9 mouse cellular contexts compared by ENCODE assay signal in the genomic region with DNA sequence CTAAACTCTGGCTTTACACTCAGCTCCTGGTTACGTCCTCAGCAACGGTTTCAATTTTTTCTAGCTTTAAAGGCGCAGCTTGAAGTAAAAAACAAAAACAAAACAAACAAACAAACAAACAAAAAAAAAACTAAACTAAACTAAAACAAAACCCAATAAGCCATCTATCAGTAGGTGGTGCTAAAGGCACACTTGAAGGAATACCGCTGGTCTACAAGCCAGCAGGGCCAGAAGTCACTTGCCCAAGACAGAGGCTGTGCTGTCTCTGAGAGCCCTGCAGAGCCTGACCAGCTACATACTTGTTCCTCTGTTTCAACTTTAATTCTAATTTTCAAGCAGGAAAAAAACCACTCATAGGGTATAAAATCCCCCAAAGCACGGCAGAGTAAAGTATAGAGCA. TPM values are rescaled to one million over a fixed set of nuclear protein-coding genes. Genes with fewer than 3 reads are reported as not detected.
DNase-seq lines count a peak whose midpoint lies in the region.
"Had no signal": no experiment of that assay in that cellular context is flagged by ENCODE, and none has a peak within 500 bp of the region (broad histone marks: within the 10 kb centered on the region; RNA-seq: fewer than 3 reads in every experiment).

No protein-coding gene starts in this region.

- DNase-seq in cerebellum, adult 9-10 months = peak; percentile 37
- DNase-seq in cerebellum, postnatal 4 days (ENCODE audit: low spot score in 2 of 2) = no peak
- peak; percentile 52 for DNase-seq in kidney, postnatal 10 days
- DNase-seq in kidney, adult 18-20 months = no peak
- peak; percentile 43 for DNase-seq in ZHBTc4 (ENCODE audit: low read depth, low spot score)
- peak; percentile 30 for DNase-seq in naive thymus-derived CD4-positive, alpha-beta T cell, adult 2 months (ENCODE audit: low read depth)
- DNase-seq in adrenal gland, adult 2 months = no peak
- DNase-seq in ovary, postnatal 10 days (ENCODE audit: low spot score) = no peak
- DNase-seq: heart, postnatal 36 days had no signal

RNA-seq across cellular contexts. Expression of a gene that starts 17.9 kb away (rescaled TPM):
- 10 to 100 TPM; 30.8 to 80.2 TPM for total RNA-seq in adrenal gland, adult 2 months (2021)
- 5.3 and 7.6 TPM in 2 replicates for polyA plus RNA-seq in adrenal gland, adult 2 months (2012; rRNA removed)

RNA-seq across cellular contexts. Expression of a gene that starts 24.5 kb away (rescaled TPM):
- total RNA-seq in adrenal gland, adult 2 months (2021) = 1 to 10 TPM in 1 of 2 experiments, under 1 TPM in 1; 0.84 to 1.2 TPM
- polyA plus RNA-seq in adrenal gland, adult 2 months (2012; rRNA removed) = 0.40 and 0.41 TPM in 2 replicates

Comparison
In these comparisons a context has a peak if more than half of its experiments do, and no peak if none do; other contexts are left out.
1. DNase-seq: peak in cerebellum, adult 9-10 months (single experiment), kidney, postnatal 10 days (single experiment), ZHBTc4 (single experiment) and naive thymus-derived CD4-positive, alpha-beta T cell, adult 2 months (single experiment); none in cerebellum, postnatal 4 days (0 of 2), kidney, adult 18-20 months (single experiment), adrenal gland, adult 2 months (single experiment) and ovary, postnatal 10 days (single experiment).